Mouse (Mus musculus) cerebellum, postnatal 14 days (tissue): Measurements from ENCODE around the gene Sash3.
"Not testable (repeated sequence)": the region's sequence is repeated elsewhere in the genome, so short reads cannot be mapped to it uniquely, and the experiment has no call there.

Source experiments
- DNase-seq, 2 experiments: peaks; one replicate each; pipeline ENCODE4 v3.0.0; 2021; ENCODE audit warnings: mixed read lengths in 2 of 2

Gene Sash3

GRCm38 (mm10) chrX:48204469-48204868 lies 58.2 kb downstream of the Sash3 start:
- no peak for DNase-seq

- DNase-seq: peak; percentile 61 to 67
Measured at GRCm38 (mm10) chrX:48207761-48208487, 61.7 kb downstream of the Sash3 start.

- DNase-seq: peak; percentile 92 to 94
Measured at GRCm38 (mm10) chrX:48208519-48209185, 62.4 kb downstream of the Sash3 start, which contains the start of gene Zdhhc9. TSS of gene Zdhhc9 (minus strand) at chrX:48208878.

GRCm38 (mm10) chrX:48209746-48210145 lies 63.5 kb downstream of the Sash3 start:
- DNase-seq: not testable (repeated sequence)
